Comparison of ENCODE assay signal across 8 mouse cellular contexts in genomic region chr3:115793344-115794059, GRCm38 (mm10).
A peak's percentile ranks its signal among the peaks of the same experiment; 100 is the strongest.
DNase-seq lines count a peak whose midpoint lies in the region; ATAC-seq lines count a peak whose summit lies in the region.

No protein-coding gene starts in this region.

- no peak for ATAC-seq in neural tube, embryonic 11.5 days (ENCODE audit: insufficient read depth, low FRiP score, low TSS enrichment)
- no peak for ATAC-seq in neural tube, embryonic 15.5 days (ENCODE audit: low FRiP score)
- ATAC-seq in lung, embryonic 16.5 days (ENCODE audit: low read depth) = peak; percentile 93
- ATAC-seq in stomach, embryonic 15.5 days (ENCODE audit: insufficient read depth, low FRiP score, low read depth) = peak; percentile 33; the same call in 1 of the 2 replicates

- 69% methylated on average over 12 of the region's 12 CpGs for WGBS in neural tube, embryonic 11.5 days
- 58% methylated on average over 12 of the region's 12 CpGs for WGBS in neural tube, embryonic 15.5 days
- WGBS in lung, embryonic 16.5 days = 5% methylated on average over 12 of the region's 12 CpGs
- 16% methylated on average over 12 of the region's 12 CpGs for WGBS in stomach, embryonic 15.5 days

- H3K9me3 ChIP-seq in neural tube, embryonic 11.5 days (ENCODE audit: control insufficient read depth, low read length) = no peaks in the 10 kb centered on the region
- H3K9me3 ChIP-seq in neural tube, embryonic 15.5 days (replicated peaks) = no peaks in the 10 kb centered on the region
- H3K9me3 ChIP-seq in lung, embryonic 16.5 days (ENCODE audit: control insufficient read depth, low read length) = no peaks in the 10 kb centered on the region
- H3K9me3 ChIP-seq in stomach, embryonic 15.5 days = no peaks in the 10 kb centered on the region

- H3K27ac ChIP-seq in neural tube, embryonic 11.5 days (ENCODE audit: low read depth, low read length) = no peak overlapping the region
- H3K27ac ChIP-seq in neural tube, embryonic 15.5 days (replicated peaks) = no peak overlapping the region
- peak overlapping the region; percentile 76 for H3K27ac ChIP-seq in lung, embryonic 16.5 days (ENCODE audit: low read length)
- H3K27ac ChIP-seq in stomach, embryonic 15.5 days = 0 out of 2 replicates have a peak overlapping the region, but pooled peaks have one; percentile 18

- no peak overlapping the region for H3K9ac ChIP-seq in neural tube, embryonic 11.5 days (ENCODE audit: low read length)
- no peak overlapping the region for H3K9ac ChIP-seq in neural tube, embryonic 15.5 days (replicated peaks)
- H3K9ac ChIP-seq in lung, embryonic 16.5 days (ENCODE audit: low read length) = peak overlapping the region; percentile 43
- no peak overlapping the region for H3K9ac ChIP-seq in stomach, embryonic 15.5 days

- H3K4me3 ChIP-seq in neural tube, embryonic 11.5 days (ENCODE audit: low read depth, low read length) = no peak overlapping the region
- H3K4me3 ChIP-seq in neural tube, embryonic 15.5 days (replicated peaks) = no peak overlapping the region
- H3K4me3 ChIP-seq in lung, embryonic 16.5 days (ENCODE audit: low read length) = peak overlapping the region; percentile 31
- H3K4me3 ChIP-seq in stomach, embryonic 15.5 days (replicated peaks) = 0 out of 2 replicates have a peak overlapping the region, but pooled peaks have one; percentile 4

- H3K27me3 ChIP-seq in neural tube, embryonic 11.5 days (ENCODE audit: control insufficient read depth, insufficient read depth, low read length) = no peaks in the 10 kb centered on the region
- no peaks in the 10 kb centered on the region for H3K27me3 ChIP-seq in neural tube, embryonic 15.5 days (replicated peaks)
- no peaks in the 10 kb centered on the region for H3K27me3 ChIP-seq in lung, embryonic 16.5 days (ENCODE audit: control insufficient read depth, insufficient read depth, low read depth, low read length)
- no peaks in the 10 kb centered on the region for H3K27me3 ChIP-seq in stomach, embryonic 15.5 days (replicated peaks)

- H3K36me3 ChIP-seq in neural tube, embryonic 11.5 days (ENCODE audit: control insufficient read depth, insufficient read depth, low read length) = no peaks in the 10 kb centered on the region
- H3K36me3 ChIP-seq in neural tube, embryonic 15.5 days = no peaks in the 10 kb centered on the region
- H3K36me3 ChIP-seq in lung, embryonic 16.5 days (ENCODE audit: control insufficient read depth, insufficient read depth, low read length) = no peaks in the 10 kb centered on the region
- no peaks in the 10 kb centered on the region for H3K36me3 ChIP-seq in stomach, embryonic 15.5 days

- no peaks in the 10 kb centered on the region for H3K4me1 ChIP-seq in neural tube, embryonic 11.5 days (ENCODE audit: control insufficient read depth, insufficient read depth, low read length)
- H3K4me1 ChIP-seq in neural tube, embryonic 15.5 days = no peaks in the 10 kb centered on the region
- H3K4me1 ChIP-seq in lung, embryonic 16.5 days (replicated peaks; ENCODE audit: control insufficient read depth, insufficient read depth, low read length) = peaks cover 13% of the 10 kb centered on the region
- 0 out of 2 replicates have a peak, but pooled peaks cover 5% of the 10 kb centered on the region for H3K4me1 ChIP-seq in stomach, embryonic 15.5 days

- no peak overlapping the region for H3K4me2 ChIP-seq in neural tube, embryonic 11.5 days (ENCODE audit: low read depth)
- H3K4me2 ChIP-seq in neural tube, embryonic 15.5 days = no peak overlapping the region
- H3K4me2 ChIP-seq in lung, embryonic 16.5 days (ENCODE audit: low read depth, low read length) = peak overlapping the region; percentile 55
- peak overlapping the region; percentile 19 for H3K4me2 ChIP-seq in stomach, embryonic 15.5 days

- DNase-seq in neural tube, embryonic 11.5 days (ENCODE audit: low spot score) = peak; percentile 15
- peak; percentile 15 for DNase-seq in embryo, embryonic 9.5 days (ENCODE audit: extremely low spot score)
- peak; percentile 30 for DNase-seq in kidney, adult 11 months
- no peak for DNase-seq in cerebellum, adult 11 months
- no peak for DNase-seq in retina, embryonic 14.5 days (ENCODE audit: low spot score)

Comparison
In these comparisons a context has a peak if more than half of its experiments do, and no peak if none do; other contexts are left out.
1. ATAC-seq: peak in lung, embryonic 16.5 days (single experiment) and stomach, embryonic 15.5 days (single experiment); none in neural tube, embryonic 11.5 days (single experiment) and neural tube, embryonic 15.5 days (single experiment).
2. DNase-seq: peak in neural tube, embryonic 11.5 days (single experiment), embryo, embryonic 9.5 days (single experiment) and kidney, adult 11 months (single experiment); none in cerebellum, adult 11 months (single experiment) and retina, embryonic 14.5 days (single experiment).
3. H3K27ac ChIP-seq: peak in lung, embryonic 16.5 days (single experiment) and stomach, embryonic 15.5 days (single experiment); none in neural tube, embryonic 11.5 days (single experiment) and neural tube, embryonic 15.5 days (single experiment).
4. H3K4me2 ChIP-seq: peak in lung, embryonic 16.5 days (single experiment) and stomach, embryonic 15.5 days (single experiment); none in neural tube, embryonic 11.5 days (single experiment) and neural tube, embryonic 15.5 days (single experiment).
5. H3K4me3 ChIP-seq: peak in lung, embryonic 16.5 days (single experiment) and stomach, embryonic 15.5 days (single experiment); none in neural tube, embryonic 11.5 days (single experiment) and neural tube, embryonic 15.5 days (single experiment).